Mouse (Mus musculus) lung, postnatal 0 days (tissue): Measurements from ENCODE around the gene Iqcf4.

Experiments
- CTCF ChIP-seq: IDR thresholded peaks from 2 replicates; pipeline ENCODE4 v1.5.1; 2016; ENCODE audit warnings: antibody characterized with exemption, mild to moderate bottlenecking
- EP300 ChIP-seq: IDR thresholded peaks from 2 replicates; pipeline ENCODE4 v1.6.1; 2016; ENCODE audit warnings: antibody characterized with exemption, mild to moderate bottlenecking, control low read depth

DNA sequence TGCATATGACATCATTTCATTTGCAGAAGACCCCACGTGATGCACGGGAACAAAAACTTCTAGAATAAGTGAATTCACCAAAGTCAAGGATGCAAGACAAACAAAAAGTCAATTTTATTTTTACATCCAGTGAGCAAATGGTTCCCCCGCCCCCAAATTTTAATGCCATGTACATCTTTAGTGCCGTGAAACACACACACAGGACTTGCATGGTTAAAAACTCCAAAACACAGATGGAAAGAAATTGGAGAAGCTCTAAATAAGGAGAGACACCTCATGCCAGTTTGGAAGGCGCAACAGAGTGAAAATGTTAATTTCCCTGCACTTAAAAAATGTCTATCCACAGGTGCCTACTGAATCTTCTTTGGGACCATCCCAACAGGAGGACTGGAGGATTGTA, 21.4 kb upstream of the Iqcf4 start:
- TF ChIP-seq EP300, result no peak
- TF ChIP-seq CTCF, result no peak
